Mouse (Mus musculus) WW6 (cell line): Measurements from ENCODE around the gene Trim28.
"Not testable (repeated sequence)": the region's sequence is repeated elsewhere in the genome, so short reads cannot be mapped to it uniquely, and the experiment has no call there.

Source experiments
- DNase-seq: peaks from one replicate; pipeline ENCODE4 v3.0.0-alpha.2; 2013; ENCODE audit warnings: low read depth, low spot score

Gene Trim28

DNA sequence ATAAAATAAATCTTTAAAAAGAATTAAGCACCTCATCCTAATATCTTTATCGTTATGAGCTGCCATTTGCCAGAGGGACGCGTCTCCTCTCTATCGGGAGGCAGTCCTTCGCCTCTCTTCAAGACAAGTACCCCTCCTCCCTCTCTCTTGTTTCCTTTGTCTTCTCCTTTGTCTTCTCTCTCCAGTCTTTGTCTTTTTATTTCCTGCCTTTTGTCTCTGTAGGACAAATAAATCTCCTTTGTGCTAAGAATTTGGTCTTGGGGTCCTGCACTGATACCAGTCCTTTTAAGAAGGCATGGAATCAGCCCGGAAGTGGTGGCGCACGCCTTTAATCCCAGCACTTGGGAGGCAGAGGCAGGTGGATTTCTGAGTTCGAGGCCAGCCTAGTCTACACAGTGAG is 60.6 kb downstream of the Trim28 start:
- DNase-seq, result no peak

DNA sequence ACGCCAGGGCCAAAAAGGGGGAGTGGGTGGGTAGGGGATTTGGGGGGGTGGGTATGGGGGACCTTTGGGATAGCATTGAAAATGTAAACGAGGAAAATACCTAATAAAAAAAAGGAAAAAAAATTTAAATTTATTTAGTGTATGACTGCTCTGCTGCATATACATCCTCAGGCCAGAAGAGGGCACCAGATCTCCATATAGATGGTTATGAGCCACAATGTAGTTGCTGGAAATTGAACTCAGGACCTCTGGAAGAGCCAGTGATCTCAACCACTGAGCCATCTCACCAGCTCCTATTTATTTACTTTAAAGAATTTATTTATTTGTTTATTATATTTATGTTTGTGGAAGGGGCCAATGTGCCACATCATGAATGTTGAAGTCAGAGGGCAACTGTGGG is 64.5 kb downstream of the Trim28 start:
- not testable (repeated sequence) for DNase-seq

DNA sequence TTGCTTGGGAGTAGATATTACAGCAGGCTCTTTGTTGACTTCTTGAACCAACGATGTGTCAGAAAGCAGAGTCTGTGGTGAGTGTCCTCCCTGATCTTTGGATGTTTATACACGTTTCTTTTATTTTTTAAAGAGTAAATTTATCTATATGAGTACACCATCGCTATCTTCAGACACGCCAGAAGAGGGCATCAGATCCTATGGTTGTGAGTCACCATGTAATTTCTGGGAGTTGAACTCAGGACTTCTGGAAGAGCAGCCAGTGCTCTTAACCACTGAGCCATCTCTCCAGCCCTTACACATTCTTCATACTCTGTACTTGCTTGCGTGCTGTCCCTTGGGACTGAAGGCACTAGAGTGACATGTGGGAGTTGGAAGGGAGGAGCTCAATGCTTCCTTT is 73.4 kb downstream of the Trim28 start:
- DNase-seq, result no peak
